Mouse (Mus musculus): ENCODE data around the gene Morc4. TPM values are rescaled to one million over a fixed set of nuclear protein-coding genes. Genes with fewer than 3 reads are reported as not detected.

Morc4 gene
- polyA plus RNA-seq, 1 experiment from 2014 or later = 4.7 TPM

DNA sequence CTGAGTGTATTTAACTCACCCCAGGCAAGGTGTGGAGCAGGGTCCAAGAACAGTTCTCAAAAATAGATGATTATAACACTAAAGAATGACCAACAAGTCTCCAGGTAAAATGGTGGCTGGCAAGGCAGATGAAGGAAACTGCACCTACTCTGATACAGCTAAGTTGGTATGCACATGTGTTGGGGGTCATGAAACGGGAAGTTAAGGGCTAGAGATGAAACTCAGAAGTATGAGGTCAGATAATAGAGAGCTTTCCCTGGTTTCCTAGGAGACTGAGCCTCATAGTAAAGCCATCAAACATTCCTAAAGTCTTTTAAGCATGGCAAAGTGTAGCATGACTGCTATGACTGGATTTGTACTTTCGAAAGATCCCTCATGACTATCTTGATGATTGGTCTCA is 68.4 kb downstream of the Morc4 start:
- WGBS = 81% methylated on average over 2 of the region's 2 CpGs

DNA sequence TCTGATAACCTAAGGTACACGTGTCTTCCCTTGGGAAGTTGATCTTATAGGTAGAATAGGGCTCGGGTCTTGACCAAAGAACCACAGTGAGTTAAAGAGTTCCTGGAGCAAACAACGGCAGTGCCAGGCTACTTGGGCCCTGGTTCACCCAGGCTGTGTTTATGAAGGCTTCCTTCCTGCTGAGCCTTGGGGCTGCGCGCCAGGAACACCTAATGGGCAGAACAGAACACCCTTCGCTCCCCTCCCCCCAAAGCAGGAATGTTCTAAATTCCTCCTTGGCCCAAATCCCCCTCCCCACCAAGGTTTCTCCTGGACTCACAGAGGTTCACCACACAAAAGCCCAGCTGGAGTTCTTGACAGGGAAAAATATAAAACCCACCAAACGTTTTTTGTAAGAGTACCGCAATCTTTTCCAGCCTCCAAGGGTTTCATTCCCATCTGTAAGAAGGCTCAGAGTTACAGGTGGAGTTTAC is 71.0 kb downstream of the Morc4 start, which contains the start of gene Cldn2:
TSS of gene Cldn2 (plus strand) at position 423 of the 473 bp plus-strand sequence.
- Histone ChIP-seq H3K9ac (replicated peaks) (no peak within 1 kb of the TSS), H3K4me3 (replicated peaks) (no peak within 1 kb of the TSS), H3K27ac (replicated peaks) (no peak within 1 kb of the TSS), H3K9me3 (replicated peaks) (no peaks in the 10 kb centered on the region), H3K36me3 (no peaks in the 10 kb centered on the region), H3K27me3 (replicated peaks) (0 out of 2 replicates have a peak, but pooled peaks cover 4% of the 10 kb centered on the region), H3K4me2 (no peak within 1 kb of the TSS), H3K4me1 (no peaks in the 10 kb centered on the region)
- 73% methylated on average over 8 of the region's 8 CpGs for WGBS
- no peak for ATAC-seq (ENCODE audit: low FRiP score)

More for the DNA sequence above, 68.4 kb downstream of the Morc4 start:
- Histone ChIP-seq H3K4me3 (replicated peaks) (no peak overlapping the region), H3K36me3 (no peaks in the 10 kb centered on the region), H3K9me3 (replicated peaks) (no peaks in the 10 kb centered on the region), H3K9ac (replicated peaks) (no peak overlapping the region), H3K4me2 (no peak overlapping the region), H3K4me1 (no peaks in the 10 kb centered on the region), H3K27ac (replicated peaks) (no peak overlapping the region), H3K27me3 (replicated peaks) (no peaks in the 10 kb centered on the region)
- no peak for ATAC-seq (ENCODE audit: low FRiP score)

DNA sequence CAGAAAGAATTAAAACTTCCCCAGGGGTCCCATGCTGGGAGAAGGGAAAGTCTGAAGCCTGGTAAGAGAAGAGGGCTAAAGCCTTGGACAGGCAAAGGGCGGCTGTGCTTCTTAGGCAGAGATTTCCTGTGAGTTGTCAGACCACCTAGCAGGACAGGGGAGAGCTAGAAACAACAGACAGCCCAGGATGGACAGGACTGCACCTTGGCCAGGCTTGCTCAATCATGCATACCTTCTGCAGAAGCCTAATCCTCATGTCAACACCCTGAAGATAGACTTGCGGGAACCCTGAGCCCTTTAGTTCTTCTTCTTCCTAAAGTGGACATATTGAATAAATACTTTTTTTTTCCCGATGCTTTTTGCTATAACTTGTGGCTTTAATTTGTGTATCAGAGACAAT is 71.5 kb downstream of the Morc4 start:
- ATAC-seq (ENCODE audit: low FRiP score) = no peak
- no peaks in the 10 kb centered on the region for H3K36me3 ChIP-seq
- no peak overlapping the region for H3K4me2 ChIP-seq
- H3K4me3 ChIP-seq (replicated peaks) = no peak overlapping the region
- WGBS = 90% methylated on average over 3 of the region's 3 CpGs
- H3K27me3 ChIP-seq (replicated peaks) = 0 out of 2 replicates have a peak, but pooled peaks cover 8% of the 10 kb centered on the region
- H3K4me1 ChIP-seq = no peaks in the 10 kb centered on the region
- no peaks in the 10 kb centered on the region for H3K9me3 ChIP-seq (replicated peaks)
- no peak overlapping the region for H3K27ac ChIP-seq (replicated peaks)
- H3K9ac ChIP-seq (replicated peaks) = no peak overlapping the region

DNA sequence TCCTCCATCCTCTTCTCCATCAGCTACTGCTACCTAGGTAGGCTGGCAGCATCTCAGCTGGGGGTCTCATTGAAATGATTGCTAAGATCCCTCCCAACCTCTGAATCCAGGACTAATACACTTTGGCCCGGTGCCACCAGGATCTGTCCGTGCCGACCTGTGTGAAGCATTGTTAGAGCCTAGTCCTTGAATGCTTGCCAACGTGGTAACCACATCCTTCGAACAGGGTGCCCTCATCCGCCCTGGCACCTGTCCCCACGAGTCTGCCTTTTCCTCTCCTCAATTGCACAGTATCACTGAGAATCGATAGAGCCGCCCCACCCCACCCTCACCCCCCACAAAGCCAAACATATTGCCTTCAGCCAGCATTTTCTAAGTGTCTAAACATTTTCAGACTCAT is 73.6 kb downstream of the Morc4 start:
- no peaks in the 10 kb centered on the region for H3K9me3 ChIP-seq (replicated peaks)
- H3K27me3 ChIP-seq (replicated peaks) = 0 out of 2 replicates have a peak, but pooled peaks cover 8% of the 10 kb centered on the region
- no peak overlapping the region for H3K4me3 ChIP-seq (replicated peaks)
- no peak for ATAC-seq (ENCODE audit: low FRiP score)
- no peaks in the 10 kb centered on the region for H3K36me3 ChIP-seq
- H3K4me2 ChIP-seq = no peak overlapping the region
- no peak overlapping the region for H3K27ac ChIP-seq (replicated peaks)
- H3K9ac ChIP-seq (replicated peaks) = no peak overlapping the region
- no peaks in the 10 kb centered on the region for H3K4me1 ChIP-seq
- WGBS = 78% methylated on average over 9 of the region's 9 CpGs

DNA sequence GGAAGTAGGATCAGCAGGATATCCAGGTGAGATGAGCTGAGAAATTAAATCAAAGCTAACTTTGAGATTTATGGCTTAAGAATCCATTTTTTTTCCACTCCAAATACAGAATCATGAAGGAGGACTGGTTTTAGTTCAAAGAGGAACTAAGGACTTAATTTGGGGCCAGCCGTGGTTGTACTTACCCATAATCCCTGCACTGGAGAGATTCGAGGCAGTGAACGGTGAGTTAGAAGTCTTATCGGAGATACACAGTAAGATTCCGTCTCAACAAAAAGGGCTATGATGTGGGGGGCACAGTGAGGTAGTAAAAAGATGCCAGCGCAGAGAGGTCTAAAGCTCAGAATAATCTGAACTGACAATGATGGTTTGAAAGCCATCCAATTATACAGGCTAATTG is 75.4 kb downstream of the Morc4 start:
- Histone ChIP-seq H3K4me1 (no peaks in the 10 kb centered on the region), H3K4me2 (no peak overlapping the region), H3K4me3 (replicated peaks) (no peak overlapping the region), H3K27ac (replicated peaks) (no peak overlapping the region), H3K27me3 (replicated peaks) (peaks cover 15% of the 10 kb centered on the region; the same call in 1 of the 2 replicates), H3K9ac (replicated peaks) (no peak overlapping the region), H3K36me3 (no peaks in the 10 kb centered on the region), H3K9me3 (replicated peaks) (no peaks in the 10 kb centered on the region)
- no peak for ATAC-seq (ENCODE audit: low FRiP score)
- 85% methylated on average over 6 of the region's 6 CpGs for WGBS

DNA sequence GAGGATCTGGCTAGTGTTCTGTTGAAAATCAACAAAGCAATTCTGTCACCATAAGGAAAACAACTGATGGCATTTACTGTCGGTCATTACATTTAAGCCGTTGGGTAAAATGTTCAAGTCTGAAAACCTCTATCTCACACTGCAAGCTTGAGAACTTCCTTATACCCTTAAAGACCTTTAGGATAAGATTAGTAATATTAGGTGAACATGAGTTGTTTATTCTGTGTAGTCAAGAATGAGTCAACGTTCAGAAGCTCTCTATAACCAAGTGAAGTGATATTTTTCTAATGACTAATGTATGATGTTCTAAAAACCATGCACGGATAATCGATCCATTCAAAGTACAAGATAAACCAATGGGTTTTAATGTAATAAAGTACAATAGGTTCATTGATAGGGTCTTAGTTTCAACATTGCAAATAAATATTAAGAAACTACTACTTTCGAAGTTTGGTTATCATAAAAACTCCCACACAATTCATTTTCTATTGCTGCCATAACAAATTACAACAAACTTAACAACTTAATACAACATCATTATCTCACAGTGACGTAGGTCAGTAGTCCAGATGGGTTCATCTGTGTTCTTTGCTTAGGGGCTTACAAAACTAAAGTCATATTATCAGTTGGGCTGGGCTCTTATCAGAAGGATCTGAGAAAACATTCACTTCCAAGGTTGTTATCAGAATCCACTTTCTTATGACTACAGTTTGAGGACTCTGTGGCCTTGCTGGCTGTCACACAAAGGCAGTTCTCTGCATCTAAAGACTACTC is 77.2 kb downstream of the Morc4 start:
- peaks cover 15% of the 10 kb centered on the region; the same call in 1 of the 2 replicates for H3K27me3 ChIP-seq (replicated peaks)
- no peak for ATAC-seq (ENCODE audit: low FRiP score)
- H3K36me3 ChIP-seq = no peaks in the 10 kb centered on the region
- no peak overlapping the region for H3K9ac ChIP-seq (replicated peaks)
- H3K4me3 ChIP-seq (replicated peaks) = no peak overlapping the region
- no peak overlapping the region for H3K27ac ChIP-seq (replicated peaks)
- no peak overlapping the region for H3K4me2 ChIP-seq
- 86% methylated on average over 7 of the region's 7 CpGs for WGBS
- no peaks in the 10 kb centered on the region for H3K4me1 ChIP-seq
- no peaks in the 10 kb centered on the region for H3K9me3 ChIP-seq (replicated peaks)

DNA sequence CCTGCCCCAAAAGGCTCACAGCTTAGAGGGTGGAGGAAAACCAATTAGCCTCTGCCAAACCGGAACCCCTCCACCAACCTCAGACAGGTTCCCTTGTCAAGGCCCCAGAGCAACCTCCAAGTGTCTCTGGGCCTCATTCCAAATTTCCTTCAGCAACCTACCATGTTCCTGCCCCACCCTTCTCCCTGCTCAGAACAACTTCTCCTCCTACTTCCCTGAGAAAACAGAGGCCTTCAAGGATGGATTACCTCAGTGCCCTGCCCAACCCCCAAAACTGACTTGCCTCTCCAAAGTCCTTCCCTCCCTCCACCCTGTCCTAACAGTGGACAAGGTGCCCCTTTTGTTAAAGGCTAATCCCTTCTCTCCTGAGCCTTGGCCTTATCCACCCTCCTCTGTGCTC is 85.7 kb downstream of the Morc4 start:
- no peaks in the 10 kb centered on the region for H3K9me3 ChIP-seq (replicated peaks)
- WGBS = 67% methylated on average over 1 of the region's 1 CpGs
- no peak for ATAC-seq (ENCODE audit: low FRiP score)
- no peak overlapping the region for H3K9ac ChIP-seq (replicated peaks)
- H3K27ac ChIP-seq (replicated peaks) = no peak overlapping the region
- H3K4me3 ChIP-seq (replicated peaks) = no peak overlapping the region
- H3K27me3 ChIP-seq (replicated peaks) = 0 out of 2 replicates have a peak, but pooled peaks cover 2% of the 10 kb centered on the region
- no peak overlapping the region for H3K4me2 ChIP-seq
- no peaks in the 10 kb centered on the region for H3K4me1 ChIP-seq
- H3K36me3 ChIP-seq = no peaks in the 10 kb centered on the region

DNA sequence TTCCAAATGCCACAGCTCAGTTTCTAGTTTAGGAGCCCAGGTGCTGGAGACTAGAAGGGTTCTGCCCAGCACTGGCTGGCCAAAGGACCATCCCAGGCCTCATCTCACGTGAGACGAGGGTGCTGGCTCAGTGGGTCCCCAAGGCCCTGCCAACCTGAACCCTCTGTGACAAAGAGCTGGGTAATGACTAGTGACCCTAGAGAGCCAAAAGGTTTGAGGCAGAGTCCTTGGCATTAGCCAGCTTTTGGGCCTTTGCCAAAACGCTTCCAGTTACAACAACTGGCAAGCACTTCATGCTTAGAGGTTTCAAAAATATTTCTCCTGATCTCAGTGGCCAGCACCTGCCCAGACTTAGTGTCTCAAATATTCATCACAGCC is 88.4 kb downstream of the Morc4 start:
- ATAC-seq (ENCODE audit: low FRiP score) = no peak

DNA sequence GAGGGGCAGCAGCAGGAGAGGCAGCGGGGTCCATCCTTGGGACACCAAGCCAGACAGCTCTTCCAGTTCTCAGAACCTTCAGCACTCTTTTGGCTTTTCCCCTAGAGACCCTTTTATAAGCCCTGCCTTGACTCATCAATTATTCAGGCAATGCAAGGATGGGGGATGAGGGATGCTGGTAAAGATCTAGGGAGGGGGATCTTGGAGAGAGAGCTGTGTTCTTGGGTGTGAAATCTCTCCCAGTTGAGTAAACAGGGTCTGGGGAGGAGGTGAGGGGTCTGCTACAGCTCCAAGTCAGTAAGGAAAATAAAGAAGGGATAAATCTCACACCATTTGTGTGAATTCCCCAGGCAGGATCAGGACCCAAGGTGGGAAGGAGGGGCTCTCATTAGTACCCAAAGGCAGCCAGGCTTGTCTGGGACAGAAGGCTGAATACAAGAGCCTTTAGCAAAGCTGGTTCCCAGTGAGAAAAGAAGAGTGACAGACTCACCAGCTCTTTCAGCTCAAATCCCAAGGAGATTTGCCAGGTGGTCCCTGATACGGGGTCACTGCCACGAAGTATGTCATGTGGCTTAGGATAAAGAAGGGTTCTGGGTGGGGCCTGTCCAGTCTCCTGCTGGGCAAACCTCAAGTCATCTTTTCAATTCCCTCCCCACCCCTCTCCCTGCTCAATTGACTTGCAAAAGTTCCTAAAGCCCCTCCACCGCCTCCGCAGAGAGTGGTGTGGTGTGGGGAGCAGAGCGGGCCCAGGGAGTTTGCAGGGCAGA is 89.0 kb downstream of the Morc4 start, which contains the start of gene Ripply1:
TSS of gene Ripply1 (minus strand) at position 76 of the 767 bp plus-strand sequence.
- H3K4me2 ChIP-seq = no peak within 1 kb of the TSS
- H3K27ac ChIP-seq (replicated peaks) = no peak within 1 kb of the TSS
- no peak within 1 kb of the TSS for H3K4me3 ChIP-seq (replicated peaks)
- 0 out of 2 replicates have a peak, but pooled peaks cover 2% of the 10 kb centered on the region for H3K27me3 ChIP-seq (replicated peaks)
- H3K4me1 ChIP-seq = no peaks in the 10 kb centered on the region
- H3K36me3 ChIP-seq = no peaks in the 10 kb centered on the region
- H3K9ac ChIP-seq (replicated peaks) = no peak within 1 kb of the TSS
- 35% methylated on average over 6 of the region's 6 CpGs for WGBS
- no peaks in the 10 kb centered on the region for H3K9me3 ChIP-seq (replicated peaks)
- ATAC-seq (ENCODE audit: low FRiP score) = no peak

More for the DNA sequence above, 88.4 kb downstream of the Morc4 start:
- 0 out of 2 replicates have a peak, but pooled peaks cover 2% of the 10 kb centered on the region for H3K27me3 ChIP-seq (replicated peaks)
- H3K9me3 ChIP-seq (replicated peaks) = no peaks in the 10 kb centered on the region
- H3K27ac ChIP-seq (replicated peaks) = no peak overlapping the region
- H3K9ac ChIP-seq (replicated peaks) = no peak overlapping the region
- no peak overlapping the region for H3K4me3 ChIP-seq (replicated peaks)
- 52% methylated on average over 3 of the region's 3 CpGs for WGBS
- H3K4me2 ChIP-seq = no peak overlapping the region
- no peaks in the 10 kb centered on the region for H3K4me1 ChIP-seq
- no peaks in the 10 kb centered on the region for H3K36me3 ChIP-seq

DNA sequence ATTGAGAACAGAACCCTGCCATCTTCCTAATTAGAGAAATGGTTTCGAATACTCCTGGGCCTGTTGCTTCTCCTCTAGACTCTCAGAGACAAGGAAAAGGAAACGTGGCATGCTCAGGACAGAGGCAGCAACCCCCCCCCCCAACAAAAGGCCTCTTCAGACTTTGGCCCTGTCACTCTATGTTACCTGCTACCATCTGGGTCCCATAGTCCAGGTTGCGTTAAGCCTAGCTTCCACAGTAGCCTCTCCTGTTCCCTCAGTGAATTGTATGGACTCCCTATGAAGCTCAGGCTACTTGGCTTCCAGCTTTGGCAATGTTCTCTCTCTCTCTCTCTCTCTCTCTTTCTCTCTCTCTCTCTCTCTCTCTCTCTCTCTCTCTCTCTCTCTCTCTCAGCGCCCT is 89.9 kb downstream of the Morc4 start:
- Histone ChIP-seq H3K36me3 (no peaks in the 10 kb centered on the region), H3K9ac (replicated peaks) (no peak overlapping the region), H3K4me2 (no peak overlapping the region), H3K9me3 (replicated peaks) (no peaks in the 10 kb centered on the region), H3K4me1 (no peaks in the 10 kb centered on the region), H3K27me3 (replicated peaks) (0 out of 2 replicates have a peak, but pooled peaks cover 2% of the 10 kb centered on the region), H3K27ac (replicated peaks) (no peak overlapping the region), H3K4me3 (replicated peaks) (no peak overlapping the region)
- 88% methylated on average over 4 of the region's 4 CpGs for WGBS
- ATAC-seq (ENCODE audit: low FRiP score) = no peak

DNA sequence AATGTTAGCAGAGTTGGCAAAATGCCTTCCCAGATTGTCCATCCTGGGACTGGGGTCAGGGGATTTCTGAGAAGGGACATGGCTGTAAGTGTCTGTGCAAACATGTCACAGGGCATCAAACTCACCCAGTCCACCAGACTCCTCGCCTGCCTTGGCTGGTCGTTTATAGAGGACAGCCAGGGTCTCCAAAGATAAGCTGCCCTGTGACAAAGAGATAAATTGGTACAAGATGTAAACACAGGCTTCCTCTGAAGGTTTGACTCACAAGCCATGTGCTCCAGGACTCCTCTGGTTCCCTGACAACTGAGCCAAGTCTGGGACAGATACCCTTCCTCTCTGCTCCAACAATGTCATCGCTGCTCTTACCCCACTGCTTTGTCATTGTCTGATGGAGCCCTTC is 90.5 kb downstream of the Morc4 start:
- Histone ChIP-seq H3K27ac (replicated peaks) (no peak overlapping the region), H3K9me3 (replicated peaks) (no peaks in the 10 kb centered on the region), H3K4me3 (replicated peaks) (no peak overlapping the region), H3K9ac (replicated peaks) (no peak overlapping the region), H3K27me3 (replicated peaks) (0 out of 2 replicates have a peak, but pooled peaks cover 2% of the 10 kb centered on the region), H3K4me2 (no peak overlapping the region), H3K4me1 (no peaks in the 10 kb centered on the region), H3K36me3 (no peaks in the 10 kb centered on the region)
- no peak for ATAC-seq (ENCODE audit: low FRiP score)
- WGBS = 70% methylated on average over 3 of the region's 3 CpGs

All from neural tube, embryonic 15.5 days (tissue).